Mouse (Mus musculus) adrenal gland, adult 8-10 months (tissue): ENCODE results near the gene Slc15a3. TPM values are rescaled to one million over a fixed set of nuclear protein-coding genes. Genes with fewer than 3 reads are reported as not detected.

Experiments
- DNase-seq: peaks from one replicate; pipeline ENCODE4 v3.0.0; 2022
- total RNA-seq, 4 experiments: library from RNA; stranded (reverse); gene quantifications; 2 replicates each; pipeline ENCODE4 v1.2.4; 2022

Slc15a3 gene
- total RNA-seq, 4 experiments from 2014 or later = 3.7 to 8.4 (median 5.1) TPM

GRCm38 (mm10) chr19:10822534-10822933 is 17.0 kb upstream of the Slc15a3 start:
- no peak for DNase-seq

- DNase-seq = no peak
Measured at GRCm38 (mm10) chr19:10824061-10824460, 15.5 kb upstream of the Slc15a3 start.

GRCm38 (mm10) chr19:10828321-10828720 is 11.2 kb upstream of the Slc15a3 start:
- DNase-seq = no peak

- DNase-seq = no peak
Measured at GRCm38 (mm10) chr19:10829436-10830175, 9.9 kb upstream of the Slc15a3 start, which contains the start of gene Cd6. TSS of gene Cd6 (minus strand) at chr19:10830058.

- DNase-seq = peak; percentile 51
Measured at GRCm38 (mm10) chr19:10831424-10831823, 8.1 kb upstream of the Slc15a3 start.

GRCm38 (mm10) chr19:10832030-10832429 is 7.5 kb upstream of the Slc15a3 start:
- DNase-seq = no peak

- no peak for DNase-seq
Measured at GRCm38 (mm10) chr19:10833611-10834010, 5.9 kb upstream of the Slc15a3 start.

- no peak for DNase-seq
Measured at GRCm38 (mm10) chr19:10835671-10836070, 3.9 kb upstream of the Slc15a3 start.

GRCm38 (mm10) chr19:10841721-10842626 is 2.4 kb downstream of the Slc15a3 start:
- DNase-seq = no peak

- DNase-seq = no peak
Measured at GRCm38 (mm10) chr19:10842914-10843313, 3.4 kb downstream of the Slc15a3 start.

- no peak for DNase-seq
Measured at GRCm38 (mm10) chr19:10844206-10844605, 4.7 kb downstream of the Slc15a3 start.

GRCm38 (mm10) chr19:10845454-10845853 is 5.9 kb downstream of the Slc15a3 start:
- DNase-seq = no peak

- no peak for DNase-seq
Measured at GRCm38 (mm10) chr19:10846150-10846549, 6.6 kb downstream of the Slc15a3 start.

- peak; percentile 56 for DNase-seq
Measured at GRCm38 (mm10) chr19:10847311-10848087, 8.0 kb downstream of the Slc15a3 start.

- no peak for DNase-seq
Measured at GRCm38 (mm10) chr19:10855422-10855821, 15.9 kb downstream of the Slc15a3 start.

GRCm38 (mm10) chr19:10856520-10856919 is 17.0 kb downstream of the Slc15a3 start:
- no peak for DNase-seq

GRCm38 (mm10) chr19:10860072-10860497 is 20.6 kb downstream of the Slc15a3 start:
- no peak for DNase-seq

GRCm38 (mm10) chr19:10866351-10866750 is 26.8 kb downstream of the Slc15a3 start:
- no peak for DNase-seq

GRCm38 (mm10) chr19:10867946-10868622 is 28.6 kb downstream of the Slc15a3 start:
- DNase-seq = no peak

- DNase-seq = no peak
Measured at GRCm38 (mm10) chr19:10868623-10869141, 29.2 kb downstream of the Slc15a3 start.

- DNase-seq = peak; percentile 64
Measured at GRCm38 (mm10) chr19:10869241-10869885, 29.8 kb downstream of the Slc15a3 start.
